Mouse (Mus musculus) limb, embryonic 15.5 days (tissue): ENCODE measurements around the gene Myt1l. TPM values are rescaled to one million over a fixed set of nuclear protein-coding genes. Genes with fewer than 3 reads are reported as not detected.

ENCODE experiments used
- ATAC-seq: fragments of 200-750 bp; cut with Nextera tagmentation; 2 replicates; pipeline ENCODE4 v1.8.0; 2017; ENCODE audit warnings: low read depth, moderate TSS enrichment; ENCODE audit not compliant: insufficient number of reproducible peaks, low FRiP score, low TSS enrichment
- H3K27ac ChIP-seq: fragments of 300-500 bp; sonication (generic); 2 replicates; pipeline ENCODE4 v1.5.1; 2015; ENCODE audit warnings: moderate library complexity, mild to moderate bottlenecking, inconsistent platforms
- H3K27me3 ChIP-seq: fragments of 300-500 bp; sonication (generic); 2 replicates; pipeline ENCODE4 v1.6.1; 2015; ENCODE audit warnings: inconsistent platforms
- H3K36me3 ChIP-seq: fragments of 300-500 bp; sonication (generic); 2 replicates; pipeline ENCODE4 v1.6.1; 2015; ENCODE audit warnings: inconsistent platforms
- H3K4me1 ChIP-seq: fragments of 300-500 bp; sonication (generic); 2 replicates; pipeline ENCODE4 v1.6.1; 2015; ENCODE audit warnings: inconsistent platforms
- H3K4me2 ChIP-seq: fragments of 300-500 bp; sonication (generic); 2 replicates; pipeline ENCODE4 v1.6.1; 2015; ENCODE audit warnings: mild to moderate bottlenecking, inconsistent platforms
- H3K4me3 ChIP-seq: fragments of 300-500 bp; sonication (generic); 2 replicates; pipeline ENCODE4 v1.5.1; 2015; ENCODE audit warnings: mild to moderate bottlenecking, inconsistent platforms
- H3K9ac ChIP-seq: fragments of 300-500 bp; sonication (generic); 2 replicates; pipeline ENCODE4 v1.6.1; 2015; ENCODE audit warnings: inconsistent platforms
- H3K9me3 ChIP-seq: fragments of 300-500 bp; sonication (generic); 2 replicates; pipeline ENCODE4 v1.6.1; 2016; ENCODE audit warnings: inconsistent platforms
- WGBS: fragments of 180-500 bp; shearing (Covaris S2); methylation state at CpG from one replicate; pipeline ENCODE4 v1.1.7; 2015; 5-methylcytosine and 5-hydroxymethylcytosine counted together
- polyA plus RNA-seq: library from polyadenylated mRNA; unstranded; fragments of >200 nt; fragmentation: Nextera tagmentation; extraction: Ambion mirVana; gene quantifications from 2 replicates; pipeline ENCODE4 v1.2.1, GENCODE M21; 2015

Myt1l gene
- polyA plus RNA-seq, 1 experiment from 2014 or later: 0.35 TPM

DNA sequence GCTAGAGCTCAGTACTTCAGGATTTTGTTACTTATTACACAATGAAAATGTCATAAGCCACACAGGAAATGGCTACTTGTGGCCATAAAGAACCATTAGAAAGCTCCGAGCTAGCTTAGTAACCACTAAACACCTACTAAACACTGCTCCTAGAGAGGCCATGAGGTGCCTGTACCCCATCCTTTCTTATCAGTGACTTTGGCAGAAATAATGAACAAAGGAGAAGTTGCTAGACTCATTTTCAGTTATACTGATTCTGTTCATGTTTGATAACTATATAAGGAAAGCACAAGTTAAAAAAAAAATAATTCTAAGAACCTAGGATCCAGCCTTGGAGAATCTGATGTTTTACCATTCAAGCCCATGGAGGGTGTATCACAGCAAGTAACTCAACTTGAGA, 278.2 kb downstream of the Myt1l start:
- no peaks in the 10 kb centered on the region for H3K9me3 ChIP-seq
- H3K27ac ChIP-seq: no peak overlapping the region
- 20% methylated on average over 1 of the region's 1 CpGs for WGBS
- H3K9ac ChIP-seq: no peak overlapping the region
- no peak overlapping the region for H3K4me2 ChIP-seq
- ATAC-seq: no peak
- H3K27me3 ChIP-seq: no peaks in the 10 kb centered on the region
- H3K4me3 ChIP-seq: no peak overlapping the region
- no peaks in the 10 kb centered on the region for H3K36me3 ChIP-seq
- no peaks in the 10 kb centered on the region for H3K4me1 ChIP-seq

DNA sequence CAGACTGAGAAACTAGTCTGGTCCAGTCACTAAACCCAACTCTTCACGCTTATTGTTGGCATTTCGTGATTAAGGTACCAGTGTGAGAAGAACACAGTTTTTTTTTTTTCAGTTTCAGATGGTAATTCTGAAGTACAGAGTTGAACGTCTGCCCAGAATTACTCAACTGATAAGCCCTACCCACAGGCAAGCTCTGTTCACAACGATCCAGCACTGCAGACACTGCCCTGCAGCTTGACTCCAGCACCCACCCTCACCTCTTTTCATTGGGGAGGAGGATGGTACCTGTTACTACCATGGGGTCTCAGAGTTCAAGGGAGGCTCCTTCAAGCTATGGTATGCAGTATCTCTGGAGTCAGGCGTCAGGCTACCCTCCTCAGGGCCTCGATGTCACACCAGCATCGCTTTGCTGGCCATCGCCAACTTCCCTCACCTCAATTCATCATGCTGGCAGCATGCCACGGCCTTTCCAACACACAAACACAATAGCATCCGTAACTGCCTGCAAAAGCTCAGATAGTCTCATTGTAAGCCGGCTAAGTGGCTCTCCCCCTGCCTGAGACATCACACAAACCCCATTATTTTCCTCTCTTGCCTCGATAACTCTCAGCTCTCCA, 281.5 kb downstream of the Myt1l start:
- no peak for ATAC-seq
- H3K27ac ChIP-seq: no peak overlapping the region
- H3K4me3 ChIP-seq: no peak overlapping the region
- no peaks in the 10 kb centered on the region for H3K36me3 ChIP-seq
- no peaks in the 10 kb centered on the region for H3K4me1 ChIP-seq
- H3K27me3 ChIP-seq: no peaks in the 10 kb centered on the region
- H3K9me3 ChIP-seq: no peaks in the 10 kb centered on the region
- H3K4me2 ChIP-seq: no peak overlapping the region
- 64% methylated on average over 12 of the region's 12 CpGs for WGBS
- no peak overlapping the region for H3K9ac ChIP-seq

DNA sequence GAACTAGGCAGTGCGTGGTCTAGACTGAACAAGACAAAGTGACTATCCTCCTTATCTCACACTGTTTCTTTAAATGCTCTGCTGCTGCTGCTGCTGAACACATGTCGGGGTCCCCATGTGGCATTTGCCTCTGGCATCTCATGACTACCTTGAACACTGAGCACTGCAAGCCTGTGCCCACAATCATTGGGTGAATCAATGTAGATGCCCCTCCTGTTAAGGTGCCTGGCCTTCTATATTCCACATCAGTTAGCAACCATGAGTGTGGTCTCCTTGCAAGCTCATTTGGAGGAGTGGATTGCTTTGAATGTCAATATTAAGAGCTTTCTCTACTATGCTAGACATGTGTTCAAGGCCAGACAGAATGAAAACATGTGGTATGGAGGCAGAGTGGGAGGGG, 287.3 kb downstream of the Myt1l start:
- Histone ChIP-seq H3K4me1 (no peaks in the 10 kb centered on the region), H3K9ac (no peak overlapping the region), H3K27ac (no peak overlapping the region), H3K4me3 (no peak overlapping the region), H3K4me2 (no peak overlapping the region), H3K27me3 (no peaks in the 10 kb centered on the region), H3K9me3 (no peaks in the 10 kb centered on the region), H3K36me3 (no peaks in the 10 kb centered on the region)
- 66% methylated on average over 2 of the region's 2 CpGs for WGBS
- ATAC-seq: no peak

DNA sequence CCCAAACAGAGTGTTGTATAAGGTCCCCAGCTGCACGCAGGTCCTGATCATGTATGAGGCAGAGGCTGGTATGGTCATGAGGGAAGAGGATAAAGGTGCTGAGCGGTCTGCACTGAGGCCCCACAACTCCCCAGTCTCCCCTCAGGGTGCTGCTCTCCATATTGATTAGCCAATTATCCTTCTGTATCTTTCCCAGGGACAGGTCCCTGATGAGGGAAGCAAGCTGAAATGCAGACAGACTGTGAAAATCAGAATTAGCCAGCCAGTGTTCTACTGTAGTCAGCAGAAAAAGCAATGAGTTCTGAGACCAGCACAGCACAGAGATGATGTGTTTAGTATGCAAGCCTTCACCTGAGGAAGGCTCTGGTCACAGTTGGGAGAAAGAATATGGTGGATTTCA, 287.9 kb downstream of the Myt1l start:
- Histone ChIP-seq H3K4me1 (no peaks in the 10 kb centered on the region), H3K9ac (no peak overlapping the region), H3K4me2 (no peak overlapping the region), H3K9me3 (no peaks in the 10 kb centered on the region), H3K4me3 (no peak overlapping the region), H3K27me3 (no peaks in the 10 kb centered on the region), H3K27ac (no peak overlapping the region), H3K36me3 (no peaks in the 10 kb centered on the region)
- 90% methylated on average over 2 of the region's 2 CpGs for WGBS
- no peak for ATAC-seq

DNA sequence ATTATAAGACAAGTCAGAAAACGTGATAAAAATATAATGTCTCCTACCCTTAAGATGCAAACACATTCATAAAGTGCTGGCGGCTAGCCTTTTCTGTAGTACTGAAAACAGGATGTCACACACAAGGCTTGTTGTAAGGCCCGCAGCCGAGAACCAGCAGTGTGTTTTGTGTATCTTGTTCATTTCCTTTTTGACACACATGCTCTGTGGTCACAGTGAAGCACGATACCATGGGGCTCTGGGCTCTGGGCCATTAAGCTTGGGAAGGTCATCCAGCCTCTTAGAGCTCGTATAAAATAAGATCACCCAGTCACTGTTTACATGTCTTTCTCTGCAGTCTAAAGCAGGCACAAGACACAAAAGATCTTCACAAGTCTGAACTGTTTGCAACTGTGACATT, 288.6 kb downstream of the Myt1l start:
- ATAC-seq: no peak
- no peak overlapping the region for H3K4me3 ChIP-seq
- WGBS: 67% methylated on average over 6 of the region's 6 CpGs

DNA sequence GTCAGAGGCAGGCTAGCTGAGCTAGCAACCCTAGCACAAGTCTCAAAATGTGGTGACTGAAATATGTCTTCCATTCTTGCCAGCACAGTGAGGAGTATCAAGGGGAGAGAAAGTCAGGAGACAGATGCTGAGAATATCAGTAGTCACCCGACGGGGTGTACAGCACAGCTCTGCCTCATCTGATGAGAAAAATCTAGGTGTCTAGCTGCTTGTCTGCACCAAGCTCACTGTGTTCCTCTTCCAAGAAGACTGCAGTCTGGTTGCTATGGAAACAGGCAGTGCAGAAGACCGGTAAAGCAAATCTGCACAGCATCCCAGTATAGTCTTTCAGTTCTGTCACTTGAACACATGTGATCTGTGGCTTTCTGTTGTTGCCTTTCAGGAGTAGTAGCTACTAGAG, 294.0 kb downstream of the Myt1l start:
- Histone ChIP-seq H3K9ac (no peak overlapping the region), H3K9me3 (no peaks in the 10 kb centered on the region), H3K27me3 (no peaks in the 10 kb centered on the region), H3K27ac (no peak overlapping the region), H3K4me1 (no peaks in the 10 kb centered on the region), H3K4me2 (no peak overlapping the region), H3K4me3 (no peak overlapping the region), H3K36me3 (no peaks in the 10 kb centered on the region)
- ATAC-seq: no peak
- WGBS: 57% methylated on average over 3 of the region's 3 CpGs

More for the DNA sequence above, 288.6 kb downstream of the Myt1l start:
- Histone ChIP-seq H3K4me1 (no peaks in the 10 kb centered on the region), H3K9ac (no peak overlapping the region), H3K36me3 (no peaks in the 10 kb centered on the region), H3K27ac (no peak overlapping the region), H3K4me2 (no peak overlapping the region), H3K27me3 (no peaks in the 10 kb centered on the region), H3K9me3 (no peaks in the 10 kb centered on the region)

DNA sequence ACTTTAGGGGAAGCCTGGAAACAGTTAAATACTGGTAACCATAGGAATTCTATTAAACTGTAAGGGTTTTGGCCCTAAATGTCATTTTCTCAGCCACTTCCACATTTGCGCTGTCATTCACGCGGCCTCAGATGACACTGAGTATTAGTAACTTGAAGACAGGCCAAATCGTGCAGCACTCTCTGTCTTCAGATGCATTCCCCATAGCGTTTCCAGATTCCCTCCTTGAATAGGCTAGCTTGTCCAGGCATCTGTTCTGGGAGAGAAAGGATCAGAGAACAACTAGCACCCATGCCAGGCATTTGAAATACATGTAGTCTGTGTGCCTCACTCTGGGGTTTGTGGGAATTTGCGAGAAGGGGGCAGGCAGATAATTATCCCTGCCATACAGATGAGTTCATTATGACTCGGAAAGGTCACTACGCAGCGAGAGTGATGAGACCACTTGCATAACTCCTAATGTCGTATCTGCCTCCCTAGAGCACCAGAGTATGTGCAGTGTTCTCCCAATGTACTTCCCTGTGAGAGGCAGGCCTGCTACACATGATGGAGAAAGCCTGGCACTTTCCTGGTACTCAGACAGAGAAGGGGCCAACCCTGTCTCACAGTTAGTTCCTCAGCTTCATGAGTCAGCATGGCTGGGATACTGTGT, 295.7 kb downstream of the Myt1l start:
- 57% methylated on average over 10 of the region's 10 CpGs for WGBS
- Histone ChIP-seq H3K36me3 (no peaks in the 10 kb centered on the region), H3K4me3 (no peak overlapping the region), H3K9me3 (no peaks in the 10 kb centered on the region), H3K27me3 (no peaks in the 10 kb centered on the region), H3K9ac (no peak overlapping the region), H3K4me1 (no peaks in the 10 kb centered on the region), H3K4me2 (no peak overlapping the region), H3K27ac (no peak overlapping the region)
- no peak for ATAC-seq

DNA sequence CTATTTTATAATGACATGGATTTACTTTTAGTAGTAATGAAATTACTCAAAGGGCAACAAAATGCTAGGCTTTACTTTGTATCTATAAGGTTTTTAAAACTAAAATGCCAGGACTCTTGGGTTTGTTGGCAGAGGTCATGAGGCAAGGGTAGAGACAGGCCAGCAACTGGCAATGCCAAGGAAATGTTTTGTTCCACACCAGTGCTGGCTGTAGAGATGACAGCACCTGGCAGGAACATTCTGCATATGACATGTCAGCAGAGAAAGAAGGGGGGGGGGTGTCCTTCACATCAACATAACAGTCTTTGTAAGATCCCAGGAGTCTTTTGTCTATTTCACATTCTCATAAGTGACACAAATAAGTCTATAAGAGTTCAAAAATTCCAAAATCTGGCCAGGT, 302.4 kb downstream of the Myt1l start:
- H3K4me1 ChIP-seq: no peaks in the 10 kb centered on the region
- no peaks in the 10 kb centered on the region for H3K9me3 ChIP-seq
- no peak overlapping the region for H3K9ac ChIP-seq
- H3K4me2 ChIP-seq: no peak overlapping the region
- no peaks in the 10 kb centered on the region for H3K36me3 ChIP-seq
- H3K27me3 ChIP-seq: no peaks in the 10 kb centered on the region
- H3K4me3 ChIP-seq: no peak overlapping the region
- no peak overlapping the region for H3K27ac ChIP-seq
- ATAC-seq: no peak

DNA sequence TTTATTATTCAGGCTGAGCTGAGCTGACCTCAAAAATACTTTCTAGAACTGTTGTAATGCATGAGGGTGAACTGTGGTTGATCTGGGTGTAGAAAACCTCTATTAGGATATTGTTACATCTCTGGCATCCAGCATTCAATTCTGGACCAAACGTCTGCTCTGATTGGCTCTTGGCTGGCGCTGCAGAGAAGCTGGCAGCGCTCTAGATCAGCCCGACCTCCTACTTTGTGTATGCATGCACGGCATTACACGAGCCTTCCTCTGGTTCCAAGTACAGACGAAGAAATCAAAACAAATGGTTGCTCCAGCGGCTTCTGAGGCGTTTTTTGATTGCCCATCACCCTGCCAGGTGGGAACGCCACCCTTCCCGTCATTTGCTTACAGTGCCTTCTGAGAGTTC, 303.2 kb downstream of the Myt1l start:
- WGBS: 69% methylated on average over 11 of the region's 11 CpGs
- no peak overlapping the region for H3K9ac ChIP-seq
- no peaks in the 10 kb centered on the region for H3K27me3 ChIP-seq
- ATAC-seq: no peak
- no peaks in the 10 kb centered on the region for H3K36me3 ChIP-seq
- H3K4me1 ChIP-seq: no peaks in the 10 kb centered on the region
- no peak overlapping the region for H3K4me3 ChIP-seq
- H3K4me2 ChIP-seq: no peak overlapping the region
- no peak overlapping the region for H3K27ac ChIP-seq
- H3K9me3 ChIP-seq: no peaks in the 10 kb centered on the region

DNA sequence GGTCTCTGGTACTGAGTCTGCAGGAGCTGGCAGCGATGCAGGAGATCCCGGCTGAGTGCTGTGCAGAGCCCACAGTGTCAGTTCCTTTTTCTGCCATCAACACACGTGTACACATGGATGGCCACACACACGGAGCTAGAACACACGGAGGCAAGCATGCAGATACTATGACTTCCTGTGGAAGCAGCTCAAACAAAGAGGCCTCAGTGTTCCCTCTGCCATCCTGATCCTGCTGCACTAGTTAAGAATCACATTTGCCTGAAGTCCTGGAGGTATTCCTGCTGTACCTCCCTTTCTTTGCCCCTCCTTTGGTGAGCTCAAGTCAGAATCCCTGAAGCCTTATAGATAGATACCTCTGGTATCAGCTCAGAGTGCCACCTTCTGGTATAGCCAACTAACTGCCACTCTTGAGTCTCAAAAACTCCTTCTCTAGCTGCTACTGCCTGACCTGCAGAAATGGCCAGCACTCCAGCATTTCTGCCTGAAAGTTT, 309.2 kb downstream of the Myt1l start:
- Histone ChIP-seq H3K4me1 (no peaks in the 10 kb centered on the region), H3K36me3 (no peaks in the 10 kb centered on the region), H3K4me3 (no peak overlapping the region), H3K27ac (no peak overlapping the region), H3K9me3 (no peaks in the 10 kb centered on the region), H3K4me2 (no peak overlapping the region), H3K9ac (no peak overlapping the region), H3K27me3 (no peaks in the 10 kb centered on the region)
- ATAC-seq: no peak
- WGBS: 65% methylated on average over 5 of the region's 5 CpGs

DNA sequence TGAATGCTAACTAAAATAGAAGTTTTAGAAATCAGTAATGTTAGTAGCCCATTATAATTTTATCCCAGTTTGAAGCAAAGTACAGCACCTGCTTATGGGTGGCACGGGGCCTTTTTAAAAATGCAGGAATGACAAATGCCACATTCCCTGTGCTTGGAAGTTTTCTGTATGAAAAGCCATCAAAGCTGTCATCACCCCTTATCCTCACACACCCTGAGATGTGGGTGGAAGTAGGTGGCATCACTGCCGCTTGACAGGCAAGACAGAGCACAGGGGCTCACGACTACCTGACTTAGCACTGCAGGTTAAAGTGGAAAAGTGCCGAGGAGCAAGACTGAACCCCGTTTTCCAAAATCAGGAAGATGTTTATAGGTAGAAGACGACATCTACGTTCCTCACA, 310.2 kb downstream of the Myt1l start:
- H3K36me3 ChIP-seq: no peaks in the 10 kb centered on the region
- no peak overlapping the region for H3K27ac ChIP-seq
- no peak overlapping the region for H3K4me2 ChIP-seq
- H3K27me3 ChIP-seq: no peaks in the 10 kb centered on the region
- no peaks in the 10 kb centered on the region for H3K4me1 ChIP-seq
- no peaks in the 10 kb centered on the region for H3K9me3 ChIP-seq
- WGBS: 83% methylated on average over 7 of the region's 7 CpGs
- no peak overlapping the region for H3K4me3 ChIP-seq
- ATAC-seq: no peak
- H3K9ac ChIP-seq: no peak overlapping the region

DNA sequence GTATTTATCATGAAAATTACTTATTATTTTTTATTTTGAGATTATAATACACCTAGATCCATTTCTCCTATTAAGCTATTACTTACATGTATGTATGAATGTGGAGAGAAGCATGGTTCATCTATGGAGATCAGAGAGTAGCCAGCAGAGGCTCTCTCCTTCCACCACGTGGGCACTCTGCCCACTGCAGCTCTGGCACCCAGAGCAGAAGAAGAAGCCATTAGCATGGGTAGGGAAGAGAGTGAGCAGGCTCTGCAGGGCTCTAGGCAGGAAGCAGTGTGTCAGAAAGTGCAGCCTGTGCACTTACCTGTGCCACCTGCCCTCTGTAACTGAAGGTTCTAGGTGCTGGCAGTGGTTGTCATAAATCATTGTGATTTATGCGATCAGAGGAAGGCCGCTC, 321.8 kb downstream of the Myt1l start:
- no peak overlapping the region for H3K27ac ChIP-seq
- H3K4me1 ChIP-seq: no peaks in the 10 kb centered on the region
- no peaks in the 10 kb centered on the region for H3K9me3 ChIP-seq
- no peak overlapping the region for H3K4me3 ChIP-seq
- 81% methylated on average over 3 of the region's 3 CpGs for WGBS
- H3K9ac ChIP-seq: no peak overlapping the region
- no peak overlapping the region for H3K4me2 ChIP-seq
- ATAC-seq: no peak
- no peaks in the 10 kb centered on the region for H3K27me3 ChIP-seq
- H3K36me3 ChIP-seq: no peaks in the 10 kb centered on the region

DNA sequence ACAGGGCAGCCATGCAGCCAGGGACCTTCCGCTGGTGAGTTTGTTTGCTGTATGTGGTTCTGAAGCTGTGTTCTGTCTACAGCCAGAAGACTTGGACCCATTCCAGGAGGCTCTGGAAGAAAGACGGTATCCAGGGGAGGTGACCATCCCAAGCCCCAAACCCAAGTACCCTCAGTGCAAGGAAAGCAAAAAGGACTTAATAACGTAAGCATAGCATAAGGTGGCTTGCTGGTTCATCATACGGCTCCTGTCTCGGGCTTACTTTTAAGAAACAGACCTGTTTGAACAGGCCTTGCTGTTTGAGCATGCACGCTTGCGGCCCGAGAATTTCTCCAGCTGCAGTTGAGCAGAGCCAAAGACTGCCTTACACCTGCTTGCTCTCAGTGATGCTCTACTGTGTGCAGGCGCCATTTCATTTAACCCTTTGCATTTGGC, 326.0 kb downstream of the Myt1l start:
- H3K9me3 ChIP-seq: no peaks in the 10 kb centered on the region
- no peak overlapping the region for H3K9ac ChIP-seq
- no peaks in the 10 kb centered on the region for H3K27me3 ChIP-seq
- no peak overlapping the region for H3K4me2 ChIP-seq
- no peak overlapping the region for H3K27ac ChIP-seq
- ATAC-seq: no peak
- 68% methylated on average over 9 of the region's 9 CpGs for WGBS
- H3K4me3 ChIP-seq: no peak overlapping the region
- H3K36me3 ChIP-seq: no peaks in the 10 kb centered on the region
- no peaks in the 10 kb centered on the region for H3K4me1 ChIP-seq
